Mouse (Mus musculus): ENCODE measurements around the gene Cyp2a22. TPM values are rescaled to one million over a fixed set of nuclear protein-coding genes. Genes with fewer than 3 reads are reported as not detected.
"Not testable (repeated sequence)": the region's sequence is repeated elsewhere in the genome, so short reads cannot be mapped to it uniquely, and the experiment has no call there.

The Cyp2a22 gene
- total and polyA plus RNA-seq, 3 experiments = not detected

DNA sequence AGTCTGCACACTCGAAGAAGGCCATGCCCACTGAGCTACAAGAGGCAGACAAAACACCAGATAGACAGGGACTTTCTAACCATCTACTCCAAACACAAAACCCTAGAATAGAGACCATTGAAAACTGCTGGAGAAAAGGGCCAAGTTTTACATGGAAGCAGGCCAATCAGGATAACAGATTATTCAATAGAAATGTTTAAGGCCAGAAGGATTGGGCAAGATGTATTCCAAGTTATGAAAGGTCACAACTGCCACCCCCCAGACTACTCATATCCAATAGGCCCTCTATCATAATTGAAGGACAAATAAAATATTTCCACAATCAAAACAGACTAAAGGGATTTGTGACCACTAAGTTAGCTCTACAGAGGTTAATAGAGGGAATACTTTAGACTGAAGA is 23.2 kb upstream of the Cyp2a22 start:
- H3K4me3 ChIP-seq (replicated peaks in 1 of 3; ENCODE audit: low read depth in 2 of 3, low read length in 2 of 3, poor library complexity in 1 of 3); H3K27me3 ChIP-seq (replicated peaks); H3K4me1 ChIP-seq (ENCODE audit: control insufficient read depth in 1 of 2, insufficient read depth in 2 of 2); H3K9ac ChIP-seq (ENCODE audit: insufficient read depth, low read depth); H3K9me3 ChIP-seq (replicated peaks; ENCODE audit: low read length); in situ Hi-C loops (cut with MboI; ENCODE audit: low pct_ligation_motif_present, low pct_unique_long_range_greater_than_20kb, low sequenced_read_pairs); H3K79me2 ChIP-seq (replicated peaks; ENCODE audit: control insufficient read depth, extremely low read depth, insufficient read depth, poor library complexity, severe bottlenecking); H3K36me3 ChIP-seq (replicated peaks in 1 of 2; ENCODE audit: control insufficient read depth in 1 of 2, insufficient read depth in 1 of 2, low read length in 1 of 2); H3K27ac ChIP-seq (ENCODE audit: insufficient read depth, low read depth); dilution Hi-C loops (cut with MboI; ENCODE audit: extremely low pct_ligation_motif_present, extremely low pct_unique_long_range_greater_than_20kb, low sequenced_read_pairs); H3K4me2 ChIP-seq (ENCODE audit: insufficient read depth, low read depth, poor library complexity, severe bottlenecking); DNase-seq (ENCODE audit: extremely low read depth): not testable (repeated sequence)

DNA sequence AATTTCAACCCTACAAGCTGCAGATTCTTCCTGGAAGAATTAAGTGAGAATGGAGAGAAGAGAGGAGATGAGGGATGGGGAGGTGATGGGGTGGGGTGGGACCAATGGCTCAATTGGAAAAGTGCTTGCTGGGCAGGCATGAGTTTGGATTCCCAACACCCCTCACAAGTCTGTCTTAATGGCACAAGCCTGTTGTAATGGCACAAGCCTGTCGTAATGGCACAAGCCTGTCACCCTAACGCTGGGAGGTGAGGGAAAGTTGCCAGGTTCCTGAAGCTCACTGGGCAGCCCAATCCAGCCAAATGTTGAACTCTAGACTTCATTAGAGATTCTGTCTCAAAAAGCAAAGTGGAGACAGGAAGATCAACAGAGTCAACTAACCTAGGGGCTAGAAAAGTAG is 14.1 kb upstream of the Cyp2a22 start:
- H3K79me2 ChIP-seq (replicated peaks; ENCODE audit: control insufficient read depth, extremely low read depth, insufficient read depth, poor library complexity, severe bottlenecking); DNase-seq (ENCODE audit: extremely low read depth); H3K27me3 ChIP-seq (replicated peaks); H3K9ac ChIP-seq (ENCODE audit: insufficient read depth, low read depth); dilution Hi-C loops (cut with MboI; ENCODE audit: extremely low pct_ligation_motif_present, extremely low pct_unique_long_range_greater_than_20kb, low sequenced_read_pairs); H3K4me3 ChIP-seq (replicated peaks in 1 of 3; ENCODE audit: low read depth in 2 of 3, low read length in 2 of 3, poor library complexity in 1 of 3); H3K36me3 ChIP-seq (replicated peaks in 1 of 2; ENCODE audit: control insufficient read depth in 1 of 2, insufficient read depth in 1 of 2, low read length in 1 of 2); H3K4me1 ChIP-seq (ENCODE audit: control insufficient read depth in 1 of 2, insufficient read depth in 2 of 2); H3K9me3 ChIP-seq (replicated peaks; ENCODE audit: low read length); H3K27ac ChIP-seq (ENCODE audit: insufficient read depth, low read depth); in situ Hi-C loops (cut with MboI; ENCODE audit: low pct_ligation_motif_present, low pct_unique_long_range_greater_than_20kb, low sequenced_read_pairs); H3K4me2 ChIP-seq (ENCODE audit: insufficient read depth, low read depth, poor library complexity, severe bottlenecking): not testable (repeated sequence)

DNA sequence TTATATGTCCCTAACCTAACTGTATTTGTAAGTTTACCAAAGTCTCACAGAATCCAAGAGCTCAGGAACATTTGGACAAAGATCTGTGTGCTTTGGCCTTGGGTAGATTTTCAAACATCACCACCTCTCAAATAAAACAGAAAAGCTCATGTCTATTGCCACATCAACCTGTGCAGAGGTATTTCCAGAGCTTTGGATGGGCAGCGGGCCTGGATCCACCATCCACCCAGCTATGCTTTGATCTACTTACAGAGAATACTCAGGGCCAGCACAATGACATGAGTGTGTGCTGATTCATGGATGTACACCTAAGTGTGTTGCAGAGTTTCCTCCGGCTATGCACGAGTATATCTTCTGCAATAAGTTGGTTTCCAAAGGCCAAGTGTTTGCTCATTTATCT is 13.5 kb upstream of the Cyp2a22 start:
- DNase-seq (ENCODE audit: extremely low read depth); H3K27me3 ChIP-seq (replicated peaks); H3K27ac ChIP-seq (ENCODE audit: insufficient read depth, low read depth); dilution Hi-C loops (cut with MboI; ENCODE audit: extremely low pct_ligation_motif_present, extremely low pct_unique_long_range_greater_than_20kb, low sequenced_read_pairs); H3K36me3 ChIP-seq (replicated peaks in 1 of 2; ENCODE audit: control insufficient read depth in 1 of 2, insufficient read depth in 1 of 2, low read length in 1 of 2); H3K79me2 ChIP-seq (replicated peaks; ENCODE audit: control insufficient read depth, extremely low read depth, insufficient read depth, poor library complexity, severe bottlenecking); H3K4me3 ChIP-seq (replicated peaks in 1 of 3; ENCODE audit: low read depth in 2 of 3, low read length in 2 of 3, poor library complexity in 1 of 3); H3K9ac ChIP-seq (ENCODE audit: insufficient read depth, low read depth); H3K4me2 ChIP-seq (ENCODE audit: insufficient read depth, low read depth, poor library complexity, severe bottlenecking); in situ Hi-C loops (cut with MboI; ENCODE audit: low pct_ligation_motif_present, low pct_unique_long_range_greater_than_20kb, low sequenced_read_pairs); H3K4me1 ChIP-seq (ENCODE audit: control insufficient read depth in 1 of 2, insufficient read depth in 2 of 2); H3K9me3 ChIP-seq (replicated peaks; ENCODE audit: low read length): not testable (repeated sequence)

DNA sequence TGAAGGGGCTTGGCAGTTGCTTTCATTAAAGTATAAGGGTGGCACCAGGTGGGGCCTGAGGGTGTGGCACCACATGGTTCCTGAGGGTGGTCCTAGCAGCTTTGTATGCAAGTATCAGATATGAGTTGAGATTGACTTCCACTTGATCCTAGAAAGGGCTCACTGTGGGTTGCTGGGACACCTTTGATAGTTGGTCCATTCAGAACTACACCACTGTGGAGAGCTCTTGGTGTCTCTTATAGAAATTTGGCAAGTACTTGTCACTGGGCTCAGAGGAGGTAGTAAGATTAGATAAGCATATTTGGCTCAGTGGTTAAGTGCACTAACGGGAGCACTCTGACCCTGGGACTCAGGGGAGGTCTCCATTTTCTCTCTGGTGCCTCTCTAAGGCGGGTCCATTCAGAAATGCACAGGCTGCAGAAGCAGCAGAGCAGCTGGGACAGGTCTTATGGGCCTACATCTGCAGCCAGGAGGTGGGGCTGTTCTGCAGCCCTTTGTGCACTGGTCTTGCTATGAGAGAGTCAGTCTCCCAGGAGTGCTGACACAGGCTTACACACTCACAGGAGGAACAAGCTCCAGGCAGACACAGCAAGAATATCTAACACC is 2.2 kb upstream of the Cyp2a22 start:
- H3K4me2 ChIP-seq (ENCODE audit: insufficient read depth, low read depth, poor library complexity, severe bottlenecking); H3K36me3 ChIP-seq (replicated peaks in 1 of 2; ENCODE audit: control insufficient read depth in 1 of 2, insufficient read depth in 1 of 2, low read length in 1 of 2); H3K4me3 ChIP-seq (replicated peaks in 1 of 3; ENCODE audit: low read depth in 2 of 3, low read length in 2 of 3, poor library complexity in 1 of 3); dilution Hi-C loops (cut with MboI; ENCODE audit: extremely low pct_ligation_motif_present, extremely low pct_unique_long_range_greater_than_20kb, low sequenced_read_pairs); H3K27ac ChIP-seq (ENCODE audit: insufficient read depth, low read depth); H3K79me2 ChIP-seq (replicated peaks; ENCODE audit: control insufficient read depth, extremely low read depth, insufficient read depth, poor library complexity, severe bottlenecking); in situ Hi-C loops (cut with MboI; ENCODE audit: low pct_ligation_motif_present, low pct_unique_long_range_greater_than_20kb, low sequenced_read_pairs); H3K9me3 ChIP-seq (replicated peaks; ENCODE audit: low read length); H3K4me1 ChIP-seq (ENCODE audit: control insufficient read depth in 1 of 2, insufficient read depth in 2 of 2); DNase-seq (ENCODE audit: extremely low read depth); H3K9ac ChIP-seq (ENCODE audit: insufficient read depth, low read depth): not testable (repeated sequence)
- H3K27me3 ChIP-seq (replicated peaks) = peaks cover 21% of the 10 kb centered on the region

DNA sequence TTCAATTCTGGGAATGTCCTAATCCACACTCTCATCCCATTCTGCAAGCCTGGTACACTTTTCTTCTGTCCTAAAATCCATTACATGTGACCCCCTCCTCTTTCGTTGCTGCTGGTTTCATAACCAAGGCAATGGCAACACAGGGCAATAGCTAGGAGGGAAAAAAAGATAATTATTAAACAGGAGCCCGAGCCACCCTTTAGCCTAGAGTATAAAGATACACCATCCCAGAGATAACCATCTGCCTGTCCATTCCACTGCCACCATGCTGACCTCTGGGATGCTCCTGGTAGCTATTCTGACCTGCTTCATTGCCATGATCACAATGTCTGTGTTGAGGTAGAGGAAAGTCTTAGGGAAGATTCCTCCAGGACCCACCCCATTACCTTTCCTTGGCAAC is 22.1 kb downstream of the Cyp2a22 start:
- DNase-seq (ENCODE audit: extremely low read depth); H3K9me3 ChIP-seq (replicated peaks; ENCODE audit: low read length); H3K36me3 ChIP-seq (replicated peaks in 1 of 2; ENCODE audit: control insufficient read depth in 1 of 2, insufficient read depth in 1 of 2, low read length in 1 of 2); in situ Hi-C loops (cut with MboI; ENCODE audit: low pct_ligation_motif_present, low pct_unique_long_range_greater_than_20kb, low sequenced_read_pairs); H3K27me3 ChIP-seq (replicated peaks); H3K27ac ChIP-seq (ENCODE audit: insufficient read depth, low read depth); H3K4me3 ChIP-seq (replicated peaks in 1 of 3; ENCODE audit: low read depth in 2 of 3, low read length in 2 of 3, poor library complexity in 1 of 3); H3K79me2 ChIP-seq (replicated peaks; ENCODE audit: control insufficient read depth, extremely low read depth, insufficient read depth, poor library complexity, severe bottlenecking); dilution Hi-C loops (cut with MboI; ENCODE audit: extremely low pct_ligation_motif_present, extremely low pct_unique_long_range_greater_than_20kb, low sequenced_read_pairs); H3K4me1 ChIP-seq (ENCODE audit: control insufficient read depth in 1 of 2, insufficient read depth in 2 of 2); H3K4me2 ChIP-seq (ENCODE audit: insufficient read depth, low read depth, poor library complexity, severe bottlenecking); H3K9ac ChIP-seq (ENCODE audit: insufficient read depth, low read depth): not testable (repeated sequence)

Other genes starting within 250 kb of the Cyp2a22 start
- gene Cyp2b19, start 182.2 kb downstream of the Cyp2a22 start, total RNA-seq (2012; rRNA removed) = 0.04 TPM in 2 replicates
- not detected in 2 replicates for gene Cyp2b19, start 182.2 kb downstream of the Cyp2a22 start, total RNA-seq (2014; rRNA removed)
- 0.11 and 0.22 TPM in 2 replicates for gene Cyp2b19, start 182.2 kb downstream of the Cyp2a22 start, polyA plus RNA-seq (2012; ENCODE audit: insufficient read length, low read depth)
- 0.25 and 0.34 TPM in 2 replicates for gene Cyp2g1, start 130.5 kb downstream of the Cyp2a22 start, total RNA-seq (2012; rRNA removed)
- not detected in 2 replicates for gene Cyp2g1, start 130.5 kb downstream of the Cyp2a22 start, total RNA-seq (2014; rRNA removed)
- not detected in 2 replicates for gene Cyp2g1, start 130.5 kb downstream of the Cyp2a22 start, polyA plus RNA-seq (2012; ENCODE audit: insufficient read length, low read depth)
- gene Cyp2a5, start 104.1 kb downstream of the Cyp2a22 start, total RNA-seq (2012; rRNA removed) = not detected in 2 replicates
- not detected in 2 replicates for gene Cyp2a5, start 104.1 kb downstream of the Cyp2a22 start, total RNA-seq (2014; rRNA removed)
- not detected in 2 replicates for gene Cyp2a5, start 104.1 kb downstream of the Cyp2a22 start, polyA plus RNA-seq (2012; ENCODE audit: insufficient read length, low read depth)
- gene Cyp2a12, start 89.7 kb upstream of the Cyp2a22 start, total RNA-seq (2012; rRNA removed) = not detected in 2 replicates
- gene Cyp2a12, start 89.7 kb upstream of the Cyp2a22 start, total RNA-seq (2014; rRNA removed) = not detected in 2 replicates
- not detected in 2 replicates for gene Cyp2a12, start 89.7 kb upstream of the Cyp2a22 start, polyA plus RNA-seq (2012; ENCODE audit: insufficient read length, low read depth)
- gene Cyp2f2, start 180.5 kb upstream of the Cyp2a22 start, total RNA-seq (2012; rRNA removed) = not detected in 2 replicates
- gene Cyp2f2, start 180.5 kb upstream of the Cyp2a22 start, total RNA-seq (2014; rRNA removed) = not detected in 2 replicates
- not detected in 2 replicates for gene Cyp2f2, start 180.5 kb upstream of the Cyp2a22 start, polyA plus RNA-seq (2012; ENCODE audit: insufficient read length, low read depth)
- gene Cyp2t4, start 214.3 kb upstream of the Cyp2a22 start, total RNA-seq (2012; rRNA removed) = not detected in 2 replicates
- gene Cyp2t4, start 214.3 kb upstream of the Cyp2a22 start, total RNA-seq (2014; rRNA removed) = not detected in 2 replicates
- 0.34 and 0.43 TPM in 2 replicates for gene Cyp2t4, start 214.3 kb upstream of the Cyp2a22 start, polyA plus RNA-seq (2012; ENCODE audit: insufficient read length, low read depth)
- gene Egln2, start 227.4 kb upstream of the Cyp2a22 start, total RNA-seq (2012; rRNA removed) = 83.3 and 103 TPM in 2 replicates
- gene Egln2, start 227.4 kb upstream of the Cyp2a22 start, total RNA-seq (2014; rRNA removed) = 37.4 and 37.9 TPM in 2 replicates
- 115 and 132 TPM in 2 replicates for gene Egln2, start 227.4 kb upstream of the Cyp2a22 start, polyA plus RNA-seq (2012; ENCODE audit: insufficient read length, low read depth)
- gene Rab4b, start 239.5 kb upstream of the Cyp2a22 start, total RNA-seq (2012; rRNA removed) = 31.2 and 39.4 TPM in 2 replicates
- 22.6 and 26.2 TPM in 2 replicates for gene Rab4b, start 239.5 kb upstream of the Cyp2a22 start, total RNA-seq (2014; rRNA removed)
- 69.6 and 85.5 TPM in 2 replicates for gene Rab4b, start 239.5 kb upstream of the Cyp2a22 start, polyA plus RNA-seq (2012; ENCODE audit: insufficient read length, low read depth)
- gene Gm21983, start 241.7 kb upstream of the Cyp2a22 start, total RNA-seq (2012; rRNA removed) = 0.13 TPM in 1 of 2 replicates, not detected in the other
- not detected in 2 replicates for gene Gm21983, start 241.7 kb upstream of the Cyp2a22 start, total RNA-seq (2014; rRNA removed)
- gene Gm21983, start 241.7 kb upstream of the Cyp2a22 start, polyA plus RNA-seq (2012; ENCODE audit: insufficient read length, low read depth) = 0.81 TPM in 1 of 2 replicates, not detected in the other
- 1.1 and 1.8 TPM in 2 replicates for gene Mia, start 241.8 kb upstream of the Cyp2a22 start, total RNA-seq (2012; rRNA removed)
- 0.44 and 0.47 TPM in 2 replicates for gene Mia, start 241.8 kb upstream of the Cyp2a22 start, total RNA-seq (2014; rRNA removed)
- gene Mia, start 241.8 kb upstream of the Cyp2a22 start, polyA plus RNA-seq (2012; ENCODE audit: insufficient read length, low read depth) = 2.0 and 2.1 TPM in 2 replicates

Data from CH12.LX (cell line).